Mouse (Mus musculus) heart, embryonic 14.5 days (tissue): ENCODE data around the gene Hat1. TPM values are rescaled to one million over a fixed set of nuclear protein-coding genes. Genes with fewer than 3 reads are reported as not detected.

Experiments used
- ATAC-seq: fragments of 200-750 bp; cut with Nextera tagmentation; 2 replicates; pipeline ENCODE4 v1.8.0; 2017; ENCODE audit warnings: low read depth, moderate TSS enrichment; ENCODE audit not compliant: insufficient number of reproducible peaks, insufficient read depth, low FRiP score
- H3K27ac ChIP-seq, 2 experiments: fragments of 200-500 bp in 1 of 2; fragments of 300-500 bp in 1 of 2; sonication (generic) in 1 of 2; replicated peaks in 1 of 2; 2 replicates each; pipeline ENCODE4 v1.5.1; 2012 to 2014; ENCODE audit warnings: low read depth in 2 of 2, low read length in 2 of 2, control low read depth in 1 of 2, mild to moderate bottlenecking in 1 of 2, mixed read lengths in 1 of 2; ENCODE audit not compliant: control insufficient read depth in 1 of 2, insufficient read depth in 1 of 2
- H3K27me3 ChIP-seq: fragments of 300-500 bp; sonication (generic); 2 replicates; pipeline ENCODE4 v1.6.1; 2014; ENCODE audit warnings: mild to moderate bottlenecking, low read length, control low read depth; ENCODE audit not compliant: control insufficient read depth, insufficient read depth
- H3K36me3 ChIP-seq: fragments of 300-500 bp; sonication (generic); 2 replicates; pipeline ENCODE4 v1.6.1; 2014; ENCODE audit warnings: mild to moderate bottlenecking, control low read depth, low read length, mixed read lengths; ENCODE audit not compliant: control insufficient read depth, insufficient read depth
- H3K4me1 ChIP-seq, 2 experiments: fragments of 200-500 bp in 1 of 2; fragments of 300-500 bp in 1 of 2; sonication (generic) in 1 of 2; 2 replicates each; pipeline ENCODE4 v1.6.1; 2012 to 2014; ENCODE audit warnings: low read length in 2 of 2, control low read depth in 1 of 2, mixed read lengths in 1 of 2; ENCODE audit not compliant: control insufficient read depth in 2 of 2, insufficient read depth in 2 of 2
- H3K4me2 ChIP-seq: fragments of 300-500 bp; sonication (generic); 2 replicates; pipeline ENCODE4 v1.6.1; 2014; ENCODE audit warnings: mild to moderate bottlenecking, low read length
- H3K4me3 ChIP-seq, 2 experiments: fragments of 200-500 bp in 1 of 2; fragments of 300-500 bp in 1 of 2; sonication (generic) in 1 of 2; 2 replicates each; pipeline ENCODE4 v1.5.1; 2012 to 2014; ENCODE audit warnings: low read length in 2 of 2, mild to moderate bottlenecking in 2 of 2, control low read depth in 1 of 2, low read depth in 1 of 2, moderate library complexity in 1 of 2; ENCODE audit not compliant: control insufficient read depth in 1 of 2, insufficient read depth in 1 of 2
- H3K9ac ChIP-seq: fragments of 300-500 bp; sonication (generic); 2 replicates; pipeline ENCODE4 v1.6.1; 2014; ENCODE audit warnings: mild to moderate bottlenecking, low read length
- H3K9me3 ChIP-seq: fragments of 300-500 bp; sonication (generic); 2 replicates; pipeline ENCODE4 v1.6.1; 2016; ENCODE audit warnings: low read length, control low read depth; ENCODE audit not compliant: control insufficient read depth
- WGBS: fragments of 180-500 bp; shearing (Covaris S2); extraction: QIAGEN DNeasy Blood & Tissue Kit; methylation state at CpG from one replicate; pipeline ENCODE4 v1.1.7; 2014; 5-methylcytosine and 5-hydroxymethylcytosine counted together
- polyA plus RNA-seq: library from polyadenylated mRNA; unstranded; fragments of >200 nt; fragmentation: Nextera tagmentation; extraction: Ambion mirVana; gene quantifications from 2 replicates; pipeline ENCODE4 v1.2.1, GENCODE M21; 2014

Hat1 gene
- polyA plus RNA-seq, 1 experiment from 2014 or later: 107 TPM

GRCm38 (mm10) chr2:71481825-71482224 is 93.1 kb downstream of the Hat1 start:
- H3K4me3 ChIP-seq: no peak overlapping the region

GRCm38 (mm10) chr2:71483046-71483716 is 94.4 kb downstream of the Hat1 start:
- H3K27ac ChIP-seq: no peak overlapping the region
- no peaks in the 10 kb centered on the region for H3K27me3 ChIP-seq
- H3K9me3 ChIP-seq: no peaks in the 10 kb centered on the region
- H3K4me3 ChIP-seq: no peak overlapping the region
- H3K9ac ChIP-seq: no peak overlapping the region
- WGBS: 70% methylated on average over 10 of the region's 10 CpGs
- no peak overlapping the region for H3K4me2 ChIP-seq
- no peak for ATAC-seq
- peaks cover 3 to 5% of the 10 kb centered on the region in 2 experiments; a peak in 2 of 4 replicates for H3K4me1 ChIP-seq
- H3K36me3 ChIP-seq: no peaks in the 10 kb centered on the region

More at GRCm38 (mm10) chr2:71481825-71482224, 93.1 kb downstream of the Hat1 start:
- Histone ChIP-seq H3K4me1 (peaks cover 3 to 5% of the 10 kb centered on the region in 2 experiments; a peak in 2 of 4 replicates), H3K9me3 (peaks cover 5% of the 10 kb centered on the region; the same call in 1 of the 2 replicates), H3K36me3 (no peaks in the 10 kb centered on the region), H3K27ac (no peak overlapping the region), H3K9ac (no peak overlapping the region), H3K4me2 (no peak overlapping the region), H3K27me3 (no peaks in the 10 kb centered on the region)
- 78% methylated on average over 6 of the region's 6 CpGs for WGBS
- ATAC-seq: no peak

- H3K9me3 ChIP-seq: no peaks in the 10 kb centered on the region
- no peak overlapping the region for H3K9ac ChIP-seq
- H3K27me3 ChIP-seq: no peaks in the 10 kb centered on the region
- no peak overlapping the region for H3K27ac ChIP-seq
- H3K4me2 ChIP-seq: no peak overlapping the region
- ATAC-seq: no peak
- WGBS: 66% methylated on average over 5 of the region's 5 CpGs
- H3K36me3 ChIP-seq: no peaks in the 10 kb centered on the region
- no peak overlapping the region for H3K4me3 ChIP-seq
- peaks cover 3 to 5% of the 10 kb centered on the region in 2 experiments; a peak in 2 of 4 replicates for H3K4me1 ChIP-seq
Measured at GRCm38 (mm10) chr2:71483717-71484066, 94.9 kb downstream of the Hat1 start.

Other genes starting within 250 kb of the Hat1 start
- 73.3 and 73.4 TPM in 2 replicates for gene Dync1i2, start 177.3 kb upstream of the Hat1 start, polyA plus RNA-seq
- 118 and 123 TPM in 2 replicates for gene Slc25a12, start 21.2 kb upstream of the Hat1 start, polyA plus RNA-seq
- gene Metap1d, start 64.3 kb downstream of the Hat1 start, polyA plus RNA-seq: 43.1 and 44.4 TPM in 2 replicates
- gene Dlx1, start 139.2 kb downstream of the Hat1 start, polyA plus RNA-seq: not detected in 2 replicates
- 0.08 and 0.39 TPM in 2 replicates for gene Dlx2, start 157.8 kb downstream of the Hat1 start, polyA plus RNA-seq